ENCODE assay signal across 8 mouse cellular contexts in the genomic region with DNA sequence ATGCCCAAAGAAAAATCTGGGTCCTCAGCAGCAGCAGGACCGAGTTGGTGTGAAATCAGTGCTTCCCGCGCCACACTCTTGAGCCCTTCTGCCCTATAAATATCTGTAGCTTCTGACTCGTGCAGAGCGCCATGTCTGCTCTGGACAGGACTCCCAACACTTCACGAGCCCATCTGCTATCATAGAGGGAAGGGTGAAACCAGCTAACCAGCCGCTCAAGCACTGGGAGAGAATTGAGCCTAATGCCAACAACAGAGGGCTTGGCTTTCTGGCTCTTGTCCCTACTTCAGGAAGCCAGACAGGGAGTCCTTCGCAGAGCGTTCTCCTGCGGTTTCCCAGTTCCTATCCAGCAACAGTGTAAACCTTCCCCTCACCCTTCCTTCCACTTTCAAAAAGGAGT. TPM values are rescaled to one million over a fixed set of nuclear protein-coding genes. Genes with fewer than 3 reads are reported as not detected.
DNase-seq lines count a peak whose midpoint lies in the region; ATAC-seq and TF ChIP-seq lines count a peak whose summit lies in the region.

No protein-coding gene starts in this region.

- H3K9me3 ChIP-seq in hindbrain, embryonic 15.5 days = no peaks in the 10 kb centered on the region
- H3K9me3 ChIP-seq in hindbrain, embryonic 14.5 days (ENCODE audit: control insufficient read depth, low read length) = no peaks in the 10 kb centered on the region
- no peaks in the 10 kb centered on the region for H3K9me3 ChIP-seq in forebrain, postnatal 0 days (ENCODE audit: low read length)
- H3K9me3 ChIP-seq in liver, embryonic 12.5 days (replicated peaks) = no peaks in the 10 kb centered on the region

- no peak overlapping the region for H3K4me2 ChIP-seq in hindbrain, embryonic 15.5 days
- no peak overlapping the region for H3K4me2 ChIP-seq in hindbrain, embryonic 14.5 days (replicated peaks)
- H3K4me2 ChIP-seq in forebrain, postnatal 0 days (ENCODE audit: low read depth) = no peak overlapping the region
- H3K4me2 ChIP-seq in liver, embryonic 12.5 days = peak overlapping the region; percentile 44

- DNase-seq in hindbrain, embryonic 14.5 days (ENCODE audit: low spot score) = no peak
- DNase-seq in brain, embryonic 14.5 days (ENCODE audit: low read depth) = peak; percentile 27
- peak; percentile 11 for DNase-seq in forebrain, postnatal 0 days
- DNase-seq in retina, embryonic 14.5 days (ENCODE audit: low spot score) = no peak
- no peak for DNase-seq in T-cell, adult 2 months (ENCODE audit: low spot score)

- peaks cover 70% of the 10 kb centered on the region for H3K4me1 ChIP-seq in hindbrain, embryonic 15.5 days (replicated peaks)
- H3K4me1 ChIP-seq in hindbrain, embryonic 14.5 days (replicated peaks; ENCODE audit: control insufficient read depth, insufficient read depth, low read length) = peaks cover 47% of the 10 kb centered on the region
- H3K4me1 ChIP-seq in forebrain, postnatal 0 days (ENCODE audit: insufficient read depth) = peaks cover 17% of the 10 kb centered on the region; the same call in 1 of the 2 replicates
- peaks cover 99% of the 10 kb centered on the region for H3K4me1 ChIP-seq in liver, embryonic 12.5 days

- 45% methylated on average over 10 of the region's 10 CpGs for WGBS in hindbrain, embryonic 15.5 days
- 51% methylated on average over 10 of the region's 10 CpGs for WGBS in hindbrain, embryonic 14.5 days
- WGBS in forebrain, postnatal 0 days = 40% methylated on average over 10 of the region's 10 CpGs
- WGBS in liver, embryonic 12.5 days (ENCODE audit: insufficient replicate concordance) = 17% methylated on average over 10 of the region's 10 CpGs

- no peak for ATAC-seq in hindbrain, embryonic 15.5 days (ENCODE audit: low FRiP score, low read depth)
- no peak for ATAC-seq in hindbrain, embryonic 14.5 days (ENCODE audit: low FRiP score)
- ATAC-seq in forebrain, postnatal 0 days = peak; percentile 34
- ATAC-seq in liver, embryonic 12.5 days = no peak
- ATAC-seq in megakaryocyte progenitor cell, adult 5-6 weeks (replicated peaks; ENCODE audit: poor library complexity) = no peak

- no peak overlapping the region for H3K9ac ChIP-seq in hindbrain, embryonic 15.5 days
- no peak overlapping the region for H3K9ac ChIP-seq in hindbrain, embryonic 14.5 days
- no peak overlapping the region for H3K9ac ChIP-seq in forebrain, postnatal 0 days
- no peak overlapping the region; the same call in 1 of the 2 replicates for H3K9ac ChIP-seq in liver, embryonic 12.5 days

- no peak overlapping the region for H3K4me3 ChIP-seq in hindbrain, embryonic 15.5 days
- H3K4me3 ChIP-seq in hindbrain, embryonic 14.5 days (replicated peaks; ENCODE audit: low read length) = no peak overlapping the region
- H3K4me3 ChIP-seq in forebrain, postnatal 0 days (ENCODE audit: low read depth, low read length) = no peak overlapping the region
- no peak overlapping the region for H3K4me3 ChIP-seq in liver, embryonic 12.5 days

- no peak for TF ChIP-seq POLR2A in brain, embryonic 14.5 days (IDR thresholded peaks at IDR 0.05; ENCODE audit: borderline replicate concordance, extremely low read depth, insufficient read depth, insufficient read length, poor library complexity, severe bottlenecking)

- no peaks in the 10 kb centered on the region for H3K36me3 ChIP-seq in hindbrain, embryonic 15.5 days
- H3K36me3 ChIP-seq in hindbrain, embryonic 14.5 days (replicated peaks; ENCODE audit: control insufficient read depth, insufficient read depth) = no peaks in the 10 kb centered on the region
- no peaks in the 10 kb centered on the region for H3K36me3 ChIP-seq in forebrain, postnatal 0 days (ENCODE audit: insufficient read depth)
- H3K36me3 ChIP-seq in liver, embryonic 12.5 days = no peaks in the 10 kb centered on the region

- H3K27ac ChIP-seq in hindbrain, embryonic 15.5 days (replicated peaks) = peak overlapping the region; percentile 51; the same call in 1 of the 2 replicates
- H3K27ac ChIP-seq in hindbrain, embryonic 14.5 days = no peak overlapping the region
- peak overlapping the region; percentile 6; the same call in 1 of the 2 replicates for H3K27ac ChIP-seq in forebrain, postnatal 0 days (ENCODE audit: low read depth, low read length)
- H3K27ac ChIP-seq in liver, embryonic 12.5 days = peak overlapping the region; percentile 55; the same call in 1 of the 2 replicates

- no peaks in the 10 kb centered on the region for H3K27me3 ChIP-seq in hindbrain, embryonic 15.5 days
- H3K27me3 ChIP-seq in hindbrain, embryonic 14.5 days (ENCODE audit: control insufficient read depth, insufficient read depth, low read length) = no peaks in the 10 kb centered on the region
- H3K27me3 ChIP-seq in forebrain, postnatal 0 days (ENCODE audit: insufficient read depth, low read length) = no peaks in the 10 kb centered on the region
- H3K27me3 ChIP-seq in liver, embryonic 12.5 days (replicated peaks) = no peaks in the 10 kb centered on the region

- TF ChIP-seq CTCF in brain, embryonic 14.5 days (IDR thresholded peaks at IDR 0.05; ENCODE audit: borderline replicate concordance, extremely low read depth, insufficient read depth, insufficient read length) = no peak
- TF ChIP-seq CTCF in forebrain, postnatal 0 days (IDR thresholded peaks at IDR 0.05; ENCODE audit: low read depth) = no peak

RNA-seq across cellular contexts. Expression of gene Mark2, which starts 30.4 kb away (rescaled TPM):
- 49.5 and 52.5 TPM in 2 replicates for polyA plus RNA-seq in hindbrain, embryonic 15.5 days (2015; fragmentation: Nextera tagmentation; extraction: Ambion mirVana)
- 50.7 and 57.6 TPM in 2 replicates for polyA plus RNA-seq in hindbrain, embryonic 14.5 days (2014; fragmentation: Nextera tagmentation; extraction: Ambion mirVana)
- polyA plus RNA-seq in brain, embryonic 14.5 days (2012; rRNA removed) = 70.4 and 98.0 TPM in 2 replicates
- 35.8 and 38.7 TPM in 2 replicates for total RNA-seq in forebrain, postnatal 0 days (2014; rRNA removed)
- 30.0 and 35.7 TPM in 2 replicates for polyA plus RNA-seq in forebrain, postnatal 0 days (2015; fragmentation: Nextera tagmentation; extraction: Ambion mirVana)
- polyA plus RNA-seq in liver, embryonic 12.5 days (2016; fragmentation: Nextera tagmentation; extraction: Ambion mirVana) = 41.3 and 42.0 TPM in 2 replicates
- 63.8 and 70.0 TPM in 2 replicates for total RNA-seq in megakaryocyte progenitor cell, adult 5-6 weeks (2015)
- total RNA-seq in megakaryocyte progenitor cell, adult 5-6 weeks (2017) = 23.3 and 24.8 TPM in 2 replicates

RNA-seq across cellular contexts. Expression of gene Rcor2, which starts 44.2 kb away (rescaled TPM):
- polyA plus RNA-seq in hindbrain, embryonic 15.5 days (2015; fragmentation: Nextera tagmentation; extraction: Ambion mirVana) = 24.0 and 32.1 TPM in 2 replicates
- polyA plus RNA-seq in hindbrain, embryonic 14.5 days (2014; fragmentation: Nextera tagmentation; extraction: Ambion mirVana) = 12.0 and 13.4 TPM in 2 replicates
- polyA plus RNA-seq in brain, embryonic 14.5 days (2012; rRNA removed) = 134 and 211 TPM in 2 replicates
- 41.9 and 49.6 TPM in 2 replicates for total RNA-seq in forebrain, postnatal 0 days (2014; rRNA removed)
- 13.7 and 14.5 TPM in 2 replicates for polyA plus RNA-seq in forebrain, postnatal 0 days (2015; fragmentation: Nextera tagmentation; extraction: Ambion mirVana)
- polyA plus RNA-seq in liver, embryonic 12.5 days (2016; fragmentation: Nextera tagmentation; extraction: Ambion mirVana) = 4.0 and 5.1 TPM in 2 replicates
- total RNA-seq in megakaryocyte progenitor cell, adult 5-6 weeks (2015) = 0.99 and 1.2 TPM in 2 replicates
- total RNA-seq in megakaryocyte progenitor cell, adult 5-6 weeks (2017) = 1.2 and 2.7 TPM in 2 replicates

Comparison
In these comparisons a context has a peak if more than half of its experiments do, and no peak if none do; other contexts are left out.
1. DNase-seq: peak in brain, embryonic 14.5 days (single experiment) and forebrain, postnatal 0 days (single experiment); none in hindbrain, embryonic 14.5 days (single experiment), retina, embryonic 14.5 days (single experiment) and T-cell, adult 2 months (single experiment).